Mouse (Mus musculus) CH12.LX (cell line): ENCODE data around the gene Adap1. TPM values are rescaled to one million over a fixed set of nuclear protein-coding genes. Genes with fewer than 3 reads are reported as not detected.

ENCODE experiments used
- DNase-seq: peaks from one replicate; pipeline ENCODE4 v3.0.0-alpha.2; 2013; ENCODE audit errors: extremely low read depth
- H3K27ac ChIP-seq: 2 replicates; pipeline ENCODE4 v1.5.1; 2012; ENCODE audit warnings: low read depth, mild to moderate bottlenecking, control low read depth, moderate library complexity; ENCODE audit not compliant: insufficient read depth
- H3K27me3 ChIP-seq: replicated peaks from 2 replicates; pipeline ENCODE3; 2012; ENCODE audit warnings: inconsistent platforms
- H3K36me3 ChIP-seq, 2 experiments: replicated peaks in 1 of 2; 2 replicates each; pipeline versions ENCODE3 to v1.6.1; 2012; ENCODE audit warnings: inconsistent platforms in 1 of 2, low read length in 1 of 2, mild to moderate bottlenecking in 1 of 2, mixed read lengths in 1 of 2, moderate library complexity in 1 of 2; ENCODE audit not compliant: control insufficient read depth in 1 of 2, insufficient read depth in 1 of 2
- H3K4me1 ChIP-seq, 2 experiments: 2 replicates each; pipeline ENCODE4 v1.6.1; 2012; ENCODE audit warnings: inconsistent platforms in 1 of 2, moderate library complexity in 1 of 2; ENCODE audit not compliant: insufficient read depth in 2 of 2, control insufficient read depth in 1 of 2
- H3K4me2 ChIP-seq: 2 replicates; pipeline ENCODE4 v1.6.1; 2012; ENCODE audit warnings: low read depth, mild to moderate bottlenecking, control low read depth; ENCODE audit not compliant: poor library complexity, insufficient read depth, severe bottlenecking
- H3K4me3 ChIP-seq, 3 experiments: fragments of 150-350 bp in 1 of 3; sonication (generic) in 1 of 3; replicated peaks in 1 of 3; 2 replicates each; pipeline versions ENCODE3 to v1.5.1; 2011 to 2012; ENCODE audit warnings: low read depth in 2 of 3, low read length in 2 of 3, mild to moderate bottlenecking in 2 of 3, moderate library complexity in 2 of 3, control low read depth in 1 of 3, improper control_type of control experiment in 1 of 3, inconsistent platforms in 1 of 3, mixed read lengths in 1 of 3; ENCODE audit not compliant: poor library complexity in 1 of 3
- H3K79me2 ChIP-seq: replicated peaks from 2 replicates; pipeline ENCODE4 v1.6.1; 2012; ENCODE audit warnings: mild to moderate bottlenecking, moderate library complexity; ENCODE audit not compliant: control insufficient read depth, poor library complexity, insufficient read depth, severe bottlenecking; ENCODE audit errors: extremely low read depth
- H3K9ac ChIP-seq: 2 replicates; pipeline ENCODE4 v1.6.1; 2012; ENCODE audit warnings: low read depth, mild to moderate bottlenecking, control low read depth, moderate library complexity; ENCODE audit not compliant: insufficient read depth
- H3K9me3 ChIP-seq: replicated peaks from 2 replicates; pipeline ENCODE3; 2012; ENCODE audit warnings: low read length, inconsistent platforms, mixed read lengths
- CHD1 ChIP-seq: IDR thresholded peaks from 2 replicates; pipeline ENCODE4 v1.6.1; 2012; ENCODE audit warnings: low read depth, low read length, improper control_type of control experiment, inconsistent platforms
- CTCF ChIP-seq, 2 experiments: IDR thresholded peaks in 1 of 2; conservative IDR thresholded peaks in 1 of 2; 2 replicates each; pipeline ENCODE4 v1.5.1; 2011 to 2012; ENCODE audit warnings: low read depth in 2 of 2, low read length in 2 of 2, improper control_type of control experiment in 1 of 2, inconsistent platforms in 1 of 2, mild to moderate bottlenecking in 1 of 2, moderate library complexity in 1 of 2
- EP300 ChIP-seq: IDR thresholded peaks from 2 replicates; pipeline ENCODE4 v1.6.1; 2011; ENCODE audit warnings: low read length, improper control_type of control experiment
- HCFC1 ChIP-seq: IDR thresholded peaks from 2 replicates; pipeline ENCODE4 v1.6.1; 2012; ENCODE audit warnings: low read depth, mild to moderate bottlenecking, inconsistent platforms, low read length, improper control_type of control experiment
- JUND ChIP-seq: conservative IDR thresholded peaks from 2 replicates; pipeline ENCODE4 v1.6.1; 2011; ENCODE audit warnings: low read depth, low read length, improper control_type of control experiment
- KAT2A ChIP-seq: IDR thresholded peaks from 2 replicates; pipeline ENCODE4 v1.6.1; 2012; ENCODE audit warnings: low read length, improper control_type of control experiment, inconsistent platforms; ENCODE audit not compliant: insufficient replicate concordance
- MAFK ChIP-seq: IDR thresholded peaks from 2 replicates; pipeline ENCODE4 v1.6.1; 2011; ENCODE audit warnings: low read length, improper control_type of control experiment; ENCODE audit not compliant: insufficient replicate concordance
- MAZ ChIP-seq: IDR thresholded peaks from 2 replicates; pipeline ENCODE4 v1.6.1; 2012; ENCODE audit warnings: low read depth, mild to moderate bottlenecking, inconsistent platforms, low read length, improper control_type of control experiment, moderate library complexity
- MXI1 ChIP-seq: IDR thresholded peaks from 2 replicates; pipeline ENCODE4 v1.6.1; 2011; ENCODE audit warnings: mild to moderate bottlenecking, low read depth, low read length, improper control_type of control experiment
- NELFE ChIP-seq: IDR thresholded peaks from 2 replicates; pipeline ENCODE4 v1.6.1; 2011; ENCODE audit warnings: low read depth, low read length, improper control_type of control experiment
- PAX5 ChIP-seq: IDR thresholded peaks from 2 replicates; pipeline ENCODE4 v1.6.1; 2012; ENCODE audit warnings: low read length, inconsistent platforms, mixed read lengths
- RAD21 ChIP-seq: IDR thresholded peaks from 2 replicates; pipeline ENCODE4 v1.6.1; 2011; ENCODE audit warnings: low read depth, mild to moderate bottlenecking, low read length, improper control_type of control experiment, moderate library complexity
- SMC3 ChIP-seq: IDR thresholded peaks from 2 replicates; pipeline ENCODE4 v1.6.1; 2011; ENCODE audit warnings: low read depth, low read length, improper control_type of control experiment
- TBP ChIP-seq: conservative IDR thresholded peaks from 2 replicates; pipeline ENCODE4 v1.6.1; 2011; ENCODE audit warnings: low read depth, low read length, improper control_type of control experiment
- TCF12 ChIP-seq: IDR thresholded peaks from 2 replicates; pipeline ENCODE4 v1.6.1; 2014; ENCODE audit warnings: low read depth, mild to moderate bottlenecking, inconsistent platforms, low read length, improper control_type of control experiment
- UBTF ChIP-seq: IDR thresholded peaks from 2 replicates; pipeline ENCODE4 v1.6.1; 2012; ENCODE audit warnings: low read depth, mild to moderate bottlenecking, inconsistent platforms, low read length, improper control_type of control experiment, moderate library complexity
- USF1 ChIP-seq: IDR thresholded peaks from 2 replicates; pipeline ENCODE4 v1.6.1; 2014; ENCODE audit warnings: low read depth, mild to moderate bottlenecking, inconsistent platforms, low read length, improper control_type of control experiment
- ZKSCAN1 ChIP-seq: IDR thresholded peaks from 2 replicates; pipeline ENCODE4 v1.6.1; 2012; ENCODE audit warnings: low read depth, inconsistent platforms, low read length, improper control_type of control experiment, borderline replicate concordance
- ZNF384 ChIP-seq: IDR thresholded peaks from 2 replicates; pipeline ENCODE4 v1.6.1; 2012; ENCODE audit warnings: low read depth, low read length, improper control_type of control experiment, inconsistent platforms
- dilution Hi-C: fragments of 300-500 bp; cut with MboI; formaldehyde crosslinking; loops from 2 replicates; pipeline ENCODE4 v1.14.3; 2020; ENCODE audit warnings: low sequenced_read_pairs; ENCODE audit not compliant: extremely low pct_unique_long_range_greater_than_20kb, extremely low pct_ligation_motif_present
- in situ Hi-C: fragments of 300-500 bp; cut with MboI; formaldehyde crosslinking; loops from 3 replicates; pipeline ENCODE4 v1.14.3; 2019; ENCODE audit warnings: low sequenced_read_pairs, low pct_ligation_motif_present, low pct_unique_long_range_greater_than_20kb, mixed read lengths
- polyA plus RNA-seq: library from polyadenylated mRNA; unstranded; fragments of >175 nt; gene quantifications from 2 replicates; pipeline ENCODE4 v1.2.1, GENCODE M21; 2012; ENCODE audit warnings: low read depth; ENCODE audit not compliant: insufficient read length
- total RNA-seq, 2 experiments: library from RNA; depleted of rRNA; stranded (reverse); fragments of 300-350 nt in 1 of 2; fragments of >200 nt in 1 of 2; gene quantifications; 2 replicates each; pipeline ENCODE4 v1.2.3; 2012 to 2014

Gene Adap1
- total and polyA plus RNA-seq, 3 experiments = 53.9 to 73.2 (median 70.7) TPM

DNA sequence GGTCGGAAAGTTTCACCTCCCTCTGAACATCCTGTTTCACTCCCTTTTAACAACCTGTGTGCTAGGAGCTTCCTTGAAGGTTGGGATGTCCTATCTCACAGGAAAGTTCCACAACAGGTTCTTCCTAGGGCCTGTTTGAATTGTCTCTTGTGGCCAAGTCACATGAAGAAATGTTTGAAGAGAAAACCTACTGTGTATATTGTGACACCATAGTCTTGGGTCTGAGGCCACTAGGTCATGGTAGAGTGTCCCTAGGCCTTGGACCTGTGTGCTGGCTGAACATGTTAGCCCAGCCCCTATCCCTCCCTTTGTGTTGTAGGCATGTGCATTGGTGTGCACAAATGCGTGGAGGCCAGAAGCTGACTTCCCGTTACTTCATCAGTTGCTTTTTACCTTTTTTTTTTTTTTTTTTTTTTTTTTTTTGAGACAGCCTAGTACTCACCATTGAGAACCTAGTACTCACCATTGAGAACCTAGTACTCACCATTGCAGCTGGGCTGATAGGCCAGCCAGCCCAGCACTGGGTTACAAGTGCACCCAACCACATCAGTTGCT, 69.1 kb downstream of the Adap1 start:
- Histone ChIP-seq H3K9me3 (no peaks in the 10 kb centered on the region), H3K27me3 (no peaks in the 10 kb centered on the region), H3K4me1 (peaks cover 9 to 40% of the 10 kb centered on the region in 2 experiments), H3K79me2 (peaks cover 61% of the 10 kb centered on the region), H3K9ac (no peak overlapping the region), H3K4me2 (no peak overlapping the region), H3K4me3 (no peak overlapping the region), H3K36me3 (peaks cover 18 to 62% of the 10 kb centered on the region in 2 experiments), H3K27ac (no peak overlapping the region)
- TF ChIP-seq NELFE = no peak
- no peak for TF ChIP-seq KAT2A
- TF ChIP-seq ZNF384 = peak; percentile 71
- in situ Hi-C loops = no loop called here
- dilution Hi-C loops = no loop called here
- DNase-seq = no peak

DNA sequence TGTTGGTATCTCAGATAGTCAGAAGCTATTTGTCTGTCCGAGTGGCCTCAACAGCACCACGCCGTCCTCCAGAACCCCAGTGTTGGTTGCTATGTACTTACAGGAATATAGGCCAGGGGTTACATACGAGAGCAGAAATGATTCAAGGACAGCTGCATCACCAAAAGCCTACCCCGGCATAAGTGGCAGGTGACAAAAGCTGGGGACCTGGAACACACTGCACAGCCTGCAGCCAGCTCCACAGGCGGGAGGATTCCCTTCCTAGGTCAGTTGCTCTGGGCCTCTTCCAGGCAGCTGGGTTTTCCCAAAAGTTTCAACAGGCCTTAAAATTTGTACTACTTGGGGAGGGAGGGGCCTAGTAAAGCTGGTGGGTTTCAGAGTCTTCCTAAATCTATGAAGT, 69.6 kb downstream of the Adap1 start:
- Histone ChIP-seq H3K9ac (no peak overlapping the region), H3K27ac (no peak overlapping the region), H3K27me3 (no peaks in the 10 kb centered on the region), H3K79me2 (peaks cover 60% of the 10 kb centered on the region), H3K9me3 (no peaks in the 10 kb centered on the region), H3K36me3 (peaks cover 15 to 59% of the 10 kb centered on the region in 2 experiments), H3K4me2 (no peak overlapping the region), H3K4me3 (no peak overlapping the region), H3K4me1 (peaks cover 9 to 45% of the 10 kb centered on the region in 2 experiments)
- in situ Hi-C loops (no loop called here), dilution Hi-C loops (no loop called here)
- TF ChIP-seq ZKSCAN1 (no peak), RAD21 (no peak), HCFC1 (no peak), SMC3 (no peak), MXI1 (no peak), CHD1 (no peak), EP300 (no peak), JUND (no peak), TBP (no peak), PAX5 (no peak), NELFE (no peak), MAFK (no peak), MAZ (no peak), KAT2A (no peak), TCF12 (no peak), UBTF (no peak), ZNF384 (no peak), USF1 (no peak), CTCF (conservative IDR thresholded peaks at IDR 0.05 in 1 of 2, IDR thresholded peaks at IDR 0.05 in 1 of 2; ENCODE audit: low read depth in 2 of 2, low read length in 2 of 2) (no peak)
- no peak for DNase-seq
